Mouse (Mus musculus) midbrain, embryonic 11.5 days (tissue): ENCODE results near the gene Krtap5-4. TPM values are rescaled to one million over a fixed set of nuclear protein-coding genes. Genes with fewer than 3 reads are reported as not detected.
"Not testable (repeated sequence)": the region's sequence is repeated elsewhere in the genome, so short reads cannot be mapped to it uniquely, and the experiment has no call there.

Experiments
- ATAC-seq: fragments of 200-750 bp; cut with Nextera tagmentation; 2 replicates; pipeline ENCODE4 v1.8.0; 2017; ENCODE audit warnings: moderate TSS enrichment, moderate library complexity; ENCODE audit not compliant: low FRiP score
- DNase-seq: peaks from one replicate; pipeline ENCODE4 v3.0.0; 2015; ENCODE audit warnings: low spot score; ENCODE audit errors: missing footprints
- H3K27ac ChIP-seq: fragments of 300-500 bp; sonication (generic); 2 replicates; pipeline ENCODE4 v1.5.1; 2014; ENCODE audit warnings: low read depth, low read length
- H3K27me3 ChIP-seq: fragments of 300-500 bp; sonication (generic); 2 replicates; pipeline ENCODE4 v1.6.1; 2014; ENCODE audit warnings: mild to moderate bottlenecking, low read length, moderate library complexity, mixed read lengths; ENCODE audit not compliant: control insufficient read depth, insufficient read depth
- H3K36me3 ChIP-seq: fragments of 300-500 bp; sonication (generic); 2 replicates; pipeline ENCODE4 v1.6.1; 2014; ENCODE audit warnings: mild to moderate bottlenecking, low read length, moderate library complexity, mixed read lengths; ENCODE audit not compliant: control insufficient read depth, insufficient read depth
- H3K4me1 ChIP-seq: fragments of 300-500 bp; sonication (generic); 2 replicates; pipeline ENCODE4 v1.6.1; 2014; ENCODE audit warnings: low read length; ENCODE audit not compliant: control insufficient read depth, insufficient read depth
- H3K4me2 ChIP-seq: fragments of 300-500 bp; sonication (generic); 2 replicates; pipeline ENCODE4 v1.6.1; 2014; ENCODE audit warnings: mild to moderate bottlenecking, moderate library complexity
- H3K4me3 ChIP-seq: fragments of 300-500 bp; sonication (generic); 2 replicates; pipeline ENCODE4 v1.5.1; 2014; ENCODE audit warnings: low read depth, low read length
- H3K9ac ChIP-seq: fragments of 300-500 bp; sonication (generic); 2 replicates; pipeline ENCODE4 v1.6.1; 2014; ENCODE audit warnings: low read length
- H3K9me3 ChIP-seq: fragments of 300-500 bp; sonication (generic); 2 replicates; pipeline ENCODE4 v1.6.1; 2016; ENCODE audit warnings: low read length; ENCODE audit not compliant: control insufficient read depth
- WGBS: fragments of 180-500 bp; shearing (Covaris S2); extraction: QIAGEN DNeasy Blood & Tissue Kit; methylation state at CpG from one replicate; pipeline ENCODE4 v1.1.7; 2014; 5-methylcytosine and 5-hydroxymethylcytosine counted together
- polyA plus RNA-seq: library from polyadenylated mRNA; unstranded; fragments of >200 nt; fragmentation: Nextera tagmentation; extraction: Ambion mirVana; gene quantifications from 2 replicates; pipeline ENCODE4 v1.2.1, GENCODE M21; 2014

The Krtap5-4 gene
- polyA plus RNA-seq, 1 experiment from 2014 or later, result not detected

GRCm38 (mm10) chr7:142317216-142317615 lies 13.9 kb downstream of the Krtap5-4 start:
- Histone ChIP-seq H3K36me3 (no peaks in the 10 kb centered on the region), H3K27ac (no peak overlapping the region), H3K4me2 (no peak overlapping the region), H3K4me3 (no peak overlapping the region), H3K4me1 (0 out of 2 replicates have a peak, but pooled peaks cover 6% of the 10 kb centered on the region), H3K9me3 (no peaks in the 10 kb centered on the region), H3K27me3 (no peaks in the 10 kb centered on the region), H3K9ac (no peak overlapping the region)
- ATAC-seq (no peak), DNase-seq (peak; percentile 67)
- WGBS, result 80% methylated on average over 5 of the region's 5 CpGs

GRCm38 (mm10) chr7:142319124-142319523 lies 15.8 kb downstream of the Krtap5-4 start:
- H3K4me1 ChIP-seq, result 0 out of 2 replicates have a peak, but pooled peaks cover 6% of the 10 kb centered on the region

GRCm38 (mm10) chr7:142320906-142321305 lies 17.6 kb downstream of the Krtap5-4 start:
- 40% methylated on average over 2 of the region's 2 CpGs for WGBS
- no peak overlapping the region for H3K4me3 ChIP-seq
- no peak overlapping the region for H3K9ac ChIP-seq

More at GRCm38 (mm10) chr7:142319124-142319523, 15.8 kb downstream of the Krtap5-4 start:
- Histone ChIP-seq H3K4me3 (no peak overlapping the region), H3K9me3 (no peaks in the 10 kb centered on the region), H3K4me2 (no peak overlapping the region), H3K36me3 (no peaks in the 10 kb centered on the region), H3K27ac (no peak overlapping the region), H3K27me3 (no peaks in the 10 kb centered on the region), H3K9ac (no peak overlapping the region)
- ATAC-seq (no peak), DNase-seq (peak; percentile 59)
- 90% methylated on average over 11 of the region's 11 CpGs for WGBS

GRCm38 (mm10) chr7:142321637-142322306 lies 18.4 kb downstream of the Krtap5-4 start:
- not testable (repeated sequence) for DNase-seq, H3K4me1 ChIP-seq, H3K36me3 ChIP-seq, ATAC-seq, H3K27ac ChIP-seq, H3K4me3 ChIP-seq, H3K9me3 ChIP-seq, H3K27me3 ChIP-seq, H3K4me2 ChIP-seq, H3K9ac ChIP-seq
- WGBS, result 54% methylated on average over 4 of the region's 10 CpGs

More at GRCm38 (mm10) chr7:142320906-142321305, 17.6 kb downstream of the Krtap5-4 start:
- DNase-seq, result peak; percentile 82
- no peaks in the 10 kb centered on the region for H3K27me3 ChIP-seq
- no peaks in the 10 kb centered on the region for H3K36me3 ChIP-seq
- no peak overlapping the region for H3K27ac ChIP-seq
- no peak overlapping the region for H3K4me2 ChIP-seq
- ATAC-seq, result no peak
- H3K4me1 ChIP-seq, result no peaks in the 10 kb centered on the region
- no peaks in the 10 kb centered on the region for H3K9me3 ChIP-seq

GRCm38 (mm10) chr7:142322641-142323040 lies 19.3 kb downstream of the Krtap5-4 start:
- no peaks in the 10 kb centered on the region for H3K9me3 ChIP-seq
- H3K4me1 ChIP-seq, result no peaks in the 10 kb centered on the region
- no peaks in the 10 kb centered on the region for H3K27me3 ChIP-seq
- ATAC-seq, result no peak
- 86% methylated on average over 6 of the region's 6 CpGs for WGBS
- H3K4me3 ChIP-seq, result no peak overlapping the region
- H3K9ac ChIP-seq, result no peak overlapping the region
- no peak overlapping the region for H3K27ac ChIP-seq
- no peak overlapping the region for H3K4me2 ChIP-seq
- no peak for DNase-seq
- no peaks in the 10 kb centered on the region for H3K36me3 ChIP-seq

- Histone ChIP-seq H3K27ac (no peak overlapping the region), H3K4me3 (no peak overlapping the region), H3K9me3 (no peaks in the 10 kb centered on the region), H3K36me3 (no peaks in the 10 kb centered on the region), H3K9ac (no peak overlapping the region), H3K27me3 (no peaks in the 10 kb centered on the region), H3K4me2 (no peak overlapping the region), H3K4me1 (no peaks in the 10 kb centered on the region)
- DNase-seq (peak; percentile 67), ATAC-seq (no peak)
- WGBS, result 89% methylated on average over 12 of the region's 12 CpGs
Observed at GRCm38 (mm10) chr7:142323396-142324117, 20.2 kb downstream of the Krtap5-4 start.

GRCm38 (mm10) chr7:142326714-142327445 lies 23.5 kb downstream of the Krtap5-4 start:
- WGBS, result 75% methylated on average over 9 of the region's 9 CpGs
- H3K36me3 ChIP-seq, result no peaks in the 10 kb centered on the region
- ATAC-seq (no peak), DNase-seq (peak; percentile 14)
- H3K4me3 ChIP-seq, result no peak overlapping the region
- no peaks in the 10 kb centered on the region for H3K4me1 ChIP-seq
- no peak overlapping the region for H3K27ac ChIP-seq
- no peak overlapping the region for H3K9ac ChIP-seq
- no peak overlapping the region for H3K4me2 ChIP-seq
- no peaks in the 10 kb centered on the region for H3K27me3 ChIP-seq
- no peaks in the 10 kb centered on the region for H3K9me3 ChIP-seq

- Histone ChIP-seq H3K9ac (no peak overlapping the region), H3K4me2 (no peak overlapping the region), H3K36me3 (no peaks in the 10 kb centered on the region), H3K27ac (no peak overlapping the region), H3K4me1 (no peaks in the 10 kb centered on the region), H3K4me3 (no peak overlapping the region), H3K9me3 (no peaks in the 10 kb centered on the region), H3K27me3 (no peaks in the 10 kb centered on the region)
- WGBS, result 59% methylated on average over 3 of the region's 3 CpGs
- peak; percentile 88 for DNase-seq
- no peak for ATAC-seq
Observed at GRCm38 (mm10) chr7:142328507-142328906, 25.2 kb downstream of the Krtap5-4 start.
